Mouse (Mus musculus) limb, embryonic 12.5 days (tissue): ENCODE data around the gene Ippk. TPM values are rescaled to one million over a fixed set of nuclear protein-coding genes. Genes with fewer than 3 reads are reported as not detected.

Experiments
- ATAC-seq: fragments of 200-750 bp; cut with Nextera tagmentation; 2 replicates; pipeline ENCODE4 v1.8.0; 2017; ENCODE audit warnings: low read depth, moderate TSS enrichment; ENCODE audit not compliant: insufficient number of reproducible peaks, insufficient read depth, low FRiP score, low TSS enrichment
- H3K27ac ChIP-seq: fragments of 300-500 bp; sonication (generic); 2 replicates; pipeline ENCODE4 v1.5.1; 2016; ENCODE audit warnings: mild to moderate bottlenecking, moderate library complexity
- H3K27me3 ChIP-seq: fragments of 300-500 bp; sonication (generic); 2 replicates; pipeline ENCODE4 v1.6.1; 2016; ENCODE audit warnings: mild to moderate bottlenecking, moderate library complexity
- H3K36me3 ChIP-seq: fragments of 300-500 bp; sonication (generic); 2 replicates; pipeline ENCODE4 v1.6.1; 2016; ENCODE audit warnings: mild to moderate bottlenecking, moderate library complexity
- H3K4me1 ChIP-seq: fragments of 300-500 bp; sonication (generic); replicated peaks from 2 replicates; pipeline ENCODE4 v1.6.1; 2016
- H3K4me2 ChIP-seq: fragments of 300-500 bp; sonication (generic); 2 replicates; pipeline ENCODE4 v1.6.1; 2016; ENCODE audit warnings: mild to moderate bottlenecking, moderate library complexity
- H3K4me3 ChIP-seq: fragments of 300-500 bp; sonication (generic); replicated peaks from 2 replicates; pipeline ENCODE4 v1.5.1; 2016; ENCODE audit warnings: mild to moderate bottlenecking
- H3K9ac ChIP-seq: fragments of 300-500 bp; sonication (generic); replicated peaks from 2 replicates; pipeline ENCODE4 v1.6.1; 2016; ENCODE audit warnings: mild to moderate bottlenecking, moderate library complexity
- H3K9me3 ChIP-seq: fragments of 300-500 bp; sonication (generic); 2 replicates; pipeline ENCODE4 v1.6.1; 2016; ENCODE audit warnings: mild to moderate bottlenecking, moderate library complexity
- WGBS: fragments of 180-500 bp; shearing (Covaris S2); methylation state at CpG from one replicate; pipeline ENCODE4 v1.1.7; 2016; 5-methylcytosine and 5-hydroxymethylcytosine counted together
- polyA plus RNA-seq: library from polyadenylated mRNA; unstranded; fragments of >200 nt; fragmentation: Nextera tagmentation; extraction: Ambion mirVana; gene quantifications from 2 replicates; pipeline ENCODE4 v1.2.1, GENCODE M21; 2016

The Ippk gene
- 14.7 and 16.4 TPM in 2 replicates for polyA plus RNA-seq

GRCm38 (mm10) chr13:49420754-49421605 is at the start of gene Ippk:
TSS of gene Ippk (plus strand) at chr13:49421249.
- Histone ChIP-seq H3K4me3 (peak within 1 kb of the TSS; percentile 87), H3K27ac (peak within 1 kb of the TSS; percentile 79), H3K4me1 (peaks cover 17% of the 10 kb centered on the region), H3K4me2 (peak within 1 kb of the TSS; percentile 97), H3K9ac (peak within 1 kb of the TSS; percentile 80), H3K9me3 (no peaks in the 10 kb centered on the region), H3K27me3 (no peaks in the 10 kb centered on the region), H3K36me3 (0 out of 2 replicates have a peak, but pooled peaks cover 4% of the 10 kb centered on the region)
- WGBS = under 1% methylated on average over 65 of the region's 69 CpGs
- peak; percentile 97 for ATAC-seq

GRCm38 (mm10) chr13:49371428-49371899 is 49.6 kb upstream of the Ippk start:
- H3K27me3 ChIP-seq = no peaks in the 10 kb centered on the region
- 0 out of 2 replicates have a peak overlapping the region, but pooled peaks have one; percentile 8 for H3K9ac ChIP-seq
- no peak overlapping the region for H3K4me2 ChIP-seq
- peaks cover 69% of the 10 kb centered on the region for H3K36me3 ChIP-seq
- H3K27ac ChIP-seq = peak overlapping the region; percentile 73
- H3K4me1 ChIP-seq = peaks cover 7% of the 10 kb centered on the region
- H3K9me3 ChIP-seq = no peaks in the 10 kb centered on the region
- ATAC-seq = no peak
- no peak overlapping the region for H3K4me3 ChIP-seq
- 20% methylated on average over 3 of the region's 3 CpGs for WGBS

- no peak for ATAC-seq
- H3K27ac ChIP-seq = no peak overlapping the region
- WGBS = 89% methylated on average over 9 of the region's 9 CpGs
Observed at GRCm38 (mm10) chr13:49372370-49373060, 48.5 kb upstream of the Ippk start.

GRCm38 (mm10) chr13:49374304-49374703 is 46.7 kb upstream of the Ippk start:
- WGBS = 72% methylated on average over 6 of the region's 6 CpGs
- H3K27ac ChIP-seq = no peak overlapping the region

More at GRCm38 (mm10) chr13:49372370-49373060, 48.5 kb upstream of the Ippk start:
- no peaks in the 10 kb centered on the region for H3K27me3 ChIP-seq
- no peaks in the 10 kb centered on the region for H3K9me3 ChIP-seq
- no peak overlapping the region for H3K4me3 ChIP-seq
- H3K4me2 ChIP-seq = no peak overlapping the region
- peaks cover 7% of the 10 kb centered on the region for H3K4me1 ChIP-seq
- H3K9ac ChIP-seq = no peak overlapping the region
- peaks cover 79% of the 10 kb centered on the region for H3K36me3 ChIP-seq

GRCm38 (mm10) chr13:49374730-49375129 is 46.3 kb upstream of the Ippk start:
- H3K4me3 ChIP-seq = no peak overlapping the region
- no peaks in the 10 kb centered on the region for H3K9me3 ChIP-seq
- H3K27me3 ChIP-seq = no peaks in the 10 kb centered on the region
- ATAC-seq = no peak
- H3K4me1 ChIP-seq = peaks cover 7% of the 10 kb centered on the region
- peaks cover 94% of the 10 kb centered on the region for H3K36me3 ChIP-seq
- H3K9ac ChIP-seq = no peak overlapping the region
- H3K27ac ChIP-seq = no peak overlapping the region
- H3K4me2 ChIP-seq = no peak overlapping the region
- WGBS = 80% methylated on average over 6 of the region's 6 CpGs

More at GRCm38 (mm10) chr13:49374304-49374703, 46.7 kb upstream of the Ippk start:
- H3K4me2 ChIP-seq = no peak overlapping the region
- peaks cover 7% of the 10 kb centered on the region for H3K4me1 ChIP-seq
- no peaks in the 10 kb centered on the region for H3K9me3 ChIP-seq
- no peak overlapping the region for H3K9ac ChIP-seq
- ATAC-seq = no peak
- no peaks in the 10 kb centered on the region for H3K27me3 ChIP-seq
- no peak overlapping the region for H3K4me3 ChIP-seq
- peaks cover 94% of the 10 kb centered on the region for H3K36me3 ChIP-seq

- H3K9me3 ChIP-seq = no peaks in the 10 kb centered on the region
- no peak overlapping the region for H3K27ac ChIP-seq
- H3K27me3 ChIP-seq = no peaks in the 10 kb centered on the region
- H3K9ac ChIP-seq = no peak overlapping the region
- ATAC-seq = no peak
- 86% methylated on average over 6 of the region's 6 CpGs for WGBS
- no peak overlapping the region for H3K4me2 ChIP-seq
- no peaks in the 10 kb centered on the region for H3K4me1 ChIP-seq
- no peak overlapping the region for H3K4me3 ChIP-seq
- peaks cover 96% of the 10 kb centered on the region for H3K36me3 ChIP-seq
Observed at GRCm38 (mm10) chr13:49377608-49378007, 43.4 kb upstream of the Ippk start.

- peaks cover 100% of the 10 kb centered on the region for H3K36me3 ChIP-seq
- no peak overlapping the region for H3K4me2 ChIP-seq
- no peaks in the 10 kb centered on the region for H3K9me3 ChIP-seq
- no peak overlapping the region for H3K4me3 ChIP-seq
- H3K27ac ChIP-seq = no peak overlapping the region
- no peak for ATAC-seq
- H3K27me3 ChIP-seq = no peaks in the 10 kb centered on the region
- whole genome bisulfite sequencing = 93% methylated on average over 20 of the region's 20 CpGs
- H3K9ac ChIP-seq = no peak overlapping the region
- no peaks in the 10 kb centered on the region for H3K4me1 ChIP-seq
Observed at GRCm38 (mm10) chr13:49379301-49379700, 41.7 kb upstream of the Ippk start.

GRCm38 (mm10) chr13:49381230-49381629 is 39.8 kb upstream of the Ippk start:
- 34% methylated on average over 3 of the region's 3 CpGs for WGBS
- no peak for ATAC-seq
- Histone ChIP-seq H3K27me3 (no peaks in the 10 kb centered on the region), H3K4me1 (no peaks in the 10 kb centered on the region), H3K4me3 (no peak overlapping the region), H3K36me3 (peaks cover 98% of the 10 kb centered on the region), H3K4me2 (no peak overlapping the region), H3K27ac (0 out of 2 replicates have a peak overlapping the region, but pooled peaks have one; percentile 3), H3K9ac (no peak overlapping the region), H3K9me3 (no peaks in the 10 kb centered on the region)

- WGBS = 92% methylated on average over 23 of the region's 23 CpGs
- ATAC-seq = no peak
Observed at GRCm38 (mm10) chr13:49382997-49383396, 38.1 kb upstream of the Ippk start.

GRCm38 (mm10) chr13:49384751-49385463 is 36.1 kb upstream of the Ippk start:
- peaks cover 77% of the 10 kb centered on the region for H3K36me3 ChIP-seq
- no peak overlapping the region for H3K4me3 ChIP-seq
- no peak overlapping the region for H3K4me2 ChIP-seq
- H3K9ac ChIP-seq = no peak overlapping the region
- no peak for ATAC-seq
- H3K4me1 ChIP-seq = no peaks in the 10 kb centered on the region
- 86% methylated on average over 16 of the region's 16 CpGs for WGBS
- no peaks in the 10 kb centered on the region for H3K27me3 ChIP-seq
- H3K9me3 ChIP-seq = no peaks in the 10 kb centered on the region
- H3K27ac ChIP-seq = no peak overlapping the region

More at GRCm38 (mm10) chr13:49382997-49383396, 38.1 kb upstream of the Ippk start:
- H3K27me3 ChIP-seq = no peaks in the 10 kb centered on the region
- no peak overlapping the region for H3K9ac ChIP-seq
- no peaks in the 10 kb centered on the region for H3K4me1 ChIP-seq
- H3K4me2 ChIP-seq = no peak overlapping the region
- H3K4me3 ChIP-seq = no peak overlapping the region
- H3K27ac ChIP-seq = no peak overlapping the region
- H3K9me3 ChIP-seq = no peaks in the 10 kb centered on the region
- H3K36me3 ChIP-seq = peaks cover 89% of the 10 kb centered on the region
